Mouse (Mus musculus): ENCODE data around the gene Dcp1b.
A peak's percentile ranks its signal among the peaks of the same experiment; 100 is the strongest.

Gene Dcp1b

DNA sequence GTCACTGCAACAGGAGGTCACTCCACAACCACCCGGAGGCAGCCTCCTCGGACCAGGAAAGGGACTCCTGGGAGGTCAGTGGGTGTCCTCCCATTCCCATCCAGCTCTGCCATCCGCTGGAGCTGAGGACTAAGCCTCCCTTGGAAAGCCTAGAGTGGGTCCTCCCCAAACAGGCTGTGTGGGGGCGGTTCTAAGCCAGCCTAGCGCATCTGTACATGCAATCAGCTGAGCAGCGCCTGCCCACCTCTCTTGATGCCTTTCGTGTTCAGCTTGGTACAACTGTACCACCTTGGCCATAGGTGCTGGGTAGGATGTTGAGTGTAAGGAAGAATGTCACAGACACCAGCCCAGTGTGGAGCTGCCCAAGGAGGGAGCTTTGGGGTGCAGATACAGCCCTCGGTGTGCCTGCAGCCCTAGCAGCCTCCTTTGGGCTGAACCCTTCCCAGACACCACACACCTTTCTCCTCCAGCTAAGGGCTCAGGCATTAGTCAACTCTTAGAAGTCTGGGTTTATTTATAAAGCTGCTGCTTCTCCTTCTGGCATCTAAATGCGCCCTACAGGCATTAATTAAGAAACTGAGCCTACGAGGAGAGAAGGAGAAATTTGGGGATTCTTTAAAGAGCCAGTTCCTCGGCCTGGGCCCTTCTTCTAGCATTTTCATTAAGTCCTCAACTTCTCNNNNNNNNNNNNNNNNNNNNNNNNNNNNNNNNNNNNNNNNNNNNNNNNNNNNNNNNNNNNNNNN, 54.0 kb downstream of the Dcp1b start:
- no peak for DNase-seq (ENCODE audit: low spot score in 2 of 2)

DNA sequence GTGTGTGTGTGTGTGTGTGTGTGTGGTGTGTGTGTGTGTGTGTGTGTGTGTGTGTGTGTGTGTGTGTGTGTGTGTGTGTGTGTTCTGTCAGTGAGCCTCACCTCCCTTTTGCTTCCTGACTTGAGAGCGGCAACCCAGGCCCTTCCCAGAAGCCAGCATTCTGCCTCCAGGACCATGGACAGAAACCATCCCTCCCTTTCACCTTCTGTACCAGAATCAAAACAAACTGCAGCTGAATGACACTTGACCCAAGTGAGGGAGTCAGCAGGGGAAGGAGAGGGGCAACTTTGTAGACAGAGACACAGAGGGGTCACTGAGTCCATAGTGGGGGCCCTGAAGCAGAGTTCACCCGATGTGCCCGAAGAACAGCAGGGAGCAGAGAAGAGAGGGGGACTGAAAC, 58.0 kb downstream of the Dcp1b start:
- DNase-seq (ENCODE audit: low spot score in 2 of 2) = no peak

DNA sequence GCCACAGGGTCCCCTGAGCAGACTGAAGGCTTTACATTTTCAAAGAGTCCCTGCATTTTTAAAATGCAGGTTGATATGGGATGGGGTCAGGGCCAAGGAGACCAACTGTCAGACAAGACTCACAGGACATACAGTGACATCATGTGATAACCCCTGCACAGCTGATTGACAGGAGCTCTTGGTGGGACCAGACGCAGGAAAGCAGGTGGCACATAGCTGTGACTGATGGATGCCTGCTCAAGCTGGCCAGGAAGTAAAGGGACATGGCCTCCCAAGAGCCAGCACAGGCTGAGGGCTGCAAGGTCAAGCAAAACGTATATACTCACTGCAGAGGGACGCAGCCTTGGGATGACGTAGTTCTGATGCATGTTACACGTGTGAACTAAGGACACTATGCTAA, 60.4 kb downstream of the Dcp1b start:
- no peak for DNase-seq (ENCODE audit: low spot score in 2 of 2)

DNA sequence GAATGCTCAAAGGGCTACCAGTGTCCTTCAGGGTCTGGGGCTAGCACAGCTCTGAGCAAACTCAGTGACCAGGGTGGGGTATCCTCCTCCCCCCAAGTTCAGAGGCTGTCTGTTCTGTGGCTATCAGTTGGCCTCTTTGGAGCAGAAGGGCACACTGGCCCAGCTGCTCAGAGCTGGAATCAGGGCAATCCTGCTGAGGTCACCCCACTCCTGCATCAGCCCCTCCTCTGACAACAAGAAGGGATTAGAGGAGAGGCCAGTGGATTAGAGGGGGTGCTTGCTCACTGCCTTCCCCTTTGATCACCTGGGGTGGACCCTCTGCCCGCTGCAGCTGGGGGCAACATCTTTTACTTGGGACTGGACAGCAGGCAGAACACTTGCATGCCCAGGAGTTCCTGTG, 61.2 kb downstream of the Dcp1b start, which contains the start of gene Cacna2d4:
TSS of gene Cacna2d4 (plus strand) at position 286 of the 400 bp plus-strand sequence.
- DNase-seq (ENCODE audit: low spot score in 2 of 2) = no peak

DNA sequence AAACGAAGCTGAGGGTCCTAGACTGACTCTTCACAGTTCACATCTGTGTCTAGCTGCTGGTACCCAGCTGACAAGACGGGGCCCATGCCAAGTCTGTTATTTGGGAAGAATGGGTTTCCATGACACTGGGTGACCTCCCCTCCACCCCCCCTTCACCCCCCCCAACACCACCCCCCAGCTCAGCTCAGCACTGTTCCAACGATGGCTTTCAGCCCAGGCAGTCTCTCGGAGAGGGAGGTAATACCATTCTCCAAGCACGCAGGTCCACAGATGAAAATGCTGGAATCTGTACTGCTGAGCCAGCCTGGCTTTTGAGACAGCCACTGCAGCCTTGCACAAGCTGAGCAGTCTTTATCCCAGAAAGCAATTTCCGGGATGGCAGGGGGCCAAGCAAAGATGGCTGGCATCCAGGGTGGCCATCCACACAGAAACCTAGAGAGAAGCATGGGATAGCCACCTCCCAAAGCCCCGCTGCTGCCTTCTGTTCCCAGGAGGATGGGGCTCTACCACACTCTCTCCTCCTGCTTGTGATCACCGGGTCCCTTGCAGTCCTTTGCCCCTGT, 62.5 kb downstream of the Dcp1b start:
- DNase-seq (ENCODE audit: low spot score in 2 of 2) = peak; percentile 89 to 97

DNA sequence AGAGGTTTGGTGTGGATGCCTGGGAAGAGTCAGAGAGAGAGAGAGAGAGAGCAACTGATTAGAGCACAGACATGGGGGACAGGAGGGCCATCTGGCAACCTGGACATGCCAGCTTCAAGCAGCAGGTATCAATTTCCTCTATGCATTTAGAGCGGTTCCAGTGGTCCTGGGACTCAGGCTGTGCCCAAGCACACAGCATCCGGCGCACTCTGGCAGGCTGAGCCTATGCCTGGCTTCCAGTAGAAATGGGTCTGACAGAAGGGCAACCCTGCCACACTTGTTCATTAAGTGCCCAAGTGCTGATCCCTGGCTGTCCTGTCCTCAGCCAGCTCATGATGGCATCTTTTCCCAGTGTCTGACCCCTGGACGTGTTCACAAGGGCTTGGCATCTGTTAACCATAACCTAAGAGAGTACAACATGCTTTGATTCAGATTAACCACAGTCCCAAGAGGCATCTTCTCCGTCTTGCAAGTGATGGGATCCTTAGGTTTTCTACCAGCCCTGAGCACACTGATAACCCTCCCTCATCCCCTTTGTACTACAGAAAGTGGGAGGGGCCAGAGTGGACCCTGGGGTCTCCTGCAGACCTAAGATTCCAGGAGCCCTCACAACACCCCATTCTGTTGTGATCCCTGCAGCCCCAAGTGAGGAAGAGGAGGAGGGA, 64.4 kb downstream of the Dcp1b start:
- no peak for DNase-seq (ENCODE audit: low spot score in 2 of 2)

DNA sequence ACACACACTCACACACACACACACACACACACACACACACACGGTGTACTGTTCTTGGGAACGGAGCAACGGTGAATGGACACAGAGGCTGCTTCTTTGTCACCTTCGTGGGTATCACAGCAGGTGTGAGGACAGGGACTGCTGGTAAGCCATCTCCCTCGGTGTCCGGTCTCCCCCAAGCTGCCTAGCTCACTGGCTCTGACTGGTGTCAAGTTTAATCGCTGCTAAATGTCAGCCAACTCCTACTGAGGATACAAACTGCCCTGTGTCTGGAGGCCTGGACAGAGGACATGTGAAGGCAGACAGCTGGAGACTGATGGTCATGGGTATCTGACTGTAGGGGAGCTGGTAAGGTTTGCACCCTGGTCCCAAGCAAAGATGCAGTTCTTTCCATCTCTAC, 65.2 kb downstream of the Dcp1b start:
- DNase-seq (ENCODE audit: low spot score in 2 of 2) = no peak

DNA sequence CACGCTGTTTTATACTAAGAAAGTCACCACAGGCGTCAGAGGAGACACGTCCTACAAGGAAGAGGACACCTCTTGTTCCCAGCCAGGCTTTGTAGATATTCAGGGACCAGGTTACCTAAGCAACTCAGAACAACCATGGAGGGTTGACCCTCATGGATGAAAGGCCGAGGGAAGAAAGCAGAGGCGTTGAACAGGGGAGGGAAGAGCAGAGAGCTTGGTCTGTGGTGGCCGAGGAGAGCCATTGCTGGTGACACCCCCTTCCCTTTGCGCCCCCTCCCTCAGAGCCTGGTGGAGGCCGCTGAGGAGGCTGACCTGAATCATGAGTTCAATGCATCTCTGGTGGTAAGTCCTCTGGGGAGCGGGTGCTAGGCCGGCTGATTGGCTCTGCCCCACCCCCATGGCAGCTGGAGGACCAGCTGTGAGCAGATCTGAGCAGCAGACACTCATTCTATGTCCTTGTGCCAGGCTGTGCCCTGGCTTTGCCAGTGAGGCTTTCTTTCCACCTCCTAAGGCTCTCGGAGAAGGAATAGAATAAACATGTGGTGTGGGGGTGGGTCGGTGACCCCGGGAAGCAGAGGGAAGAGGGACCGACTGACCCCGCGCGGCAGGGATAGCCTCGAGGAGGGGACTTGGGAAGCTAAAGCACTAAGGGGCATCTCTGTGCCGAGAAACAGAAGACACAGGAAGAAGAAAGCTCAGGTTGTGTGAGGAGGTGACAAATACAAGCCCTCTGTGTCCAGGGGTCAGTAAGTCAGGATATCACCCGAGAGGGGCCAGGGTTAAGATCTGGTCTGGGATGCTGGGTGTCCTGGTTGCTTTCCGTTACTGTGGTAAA, 66.0 kb downstream of the Dcp1b start:
- DNase-seq (ENCODE audit: low spot score in 2 of 2) = peak in 1 of 2 experiments; percentile 27

DNA sequence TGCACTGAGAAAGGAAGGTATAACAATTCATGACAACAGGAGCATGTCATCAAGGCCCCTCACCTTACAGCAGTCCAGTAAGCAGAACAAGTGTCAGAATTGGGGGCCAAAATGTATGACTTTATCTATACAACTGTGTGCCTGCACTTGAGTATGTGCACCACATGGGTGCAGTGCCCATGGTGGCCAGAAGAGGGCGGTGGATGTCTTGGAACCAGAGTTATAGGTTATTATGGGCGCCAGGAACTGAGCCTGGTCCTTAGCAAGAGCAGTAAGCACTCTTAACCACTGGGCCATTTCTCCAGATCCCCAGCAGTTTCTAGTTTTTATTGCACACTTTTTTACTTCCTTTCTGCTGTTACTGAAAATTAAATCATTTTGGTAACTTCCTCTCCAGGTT, 71.0 kb downstream of the Dcp1b start:
- no peak for DNase-seq (ENCODE audit: low spot score in 2 of 2)

DNA sequence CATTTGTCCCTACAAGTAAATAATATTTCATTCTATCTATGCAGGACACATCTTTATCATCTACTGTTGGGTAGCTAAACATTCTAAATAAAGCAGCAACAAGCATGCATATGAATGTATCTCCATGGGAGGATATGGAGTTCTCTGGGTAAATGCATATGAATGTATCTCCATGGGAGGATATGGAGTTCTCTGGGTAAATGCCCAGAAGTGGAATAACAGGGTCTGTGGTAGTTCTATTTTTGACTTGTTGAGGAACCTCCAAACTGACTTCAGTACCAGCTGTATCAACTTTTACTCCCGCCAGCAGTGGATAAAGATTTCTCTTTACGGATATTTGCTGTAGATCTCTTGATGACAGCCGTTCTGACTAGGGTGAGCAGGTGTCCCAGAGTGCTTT, 73.5 kb downstream of the Dcp1b start:
- no peak for DNase-seq (ENCODE audit: low spot score in 2 of 2)

DNA sequence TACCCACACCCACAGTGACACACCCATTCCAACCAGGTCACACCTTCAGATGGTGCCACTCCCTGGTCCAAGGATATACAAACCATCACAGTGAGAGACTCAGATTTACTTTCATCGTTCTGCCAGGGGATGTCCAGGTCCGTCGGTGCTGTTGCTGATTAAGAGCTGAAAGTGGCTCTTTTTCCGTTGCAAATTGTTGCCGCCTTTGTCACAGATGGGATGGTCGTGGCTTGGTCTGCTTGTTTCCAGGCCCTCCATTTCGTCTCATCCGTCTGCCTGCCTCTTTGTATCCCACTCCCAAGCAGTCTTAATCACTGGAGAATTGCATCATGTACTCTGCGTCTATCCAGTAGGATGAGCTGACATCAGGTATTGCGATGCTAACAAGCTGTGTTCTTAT, 74.7 kb downstream of the Dcp1b start:
- DNase-seq (ENCODE audit: low spot score in 2 of 2) = no peak

DNA sequence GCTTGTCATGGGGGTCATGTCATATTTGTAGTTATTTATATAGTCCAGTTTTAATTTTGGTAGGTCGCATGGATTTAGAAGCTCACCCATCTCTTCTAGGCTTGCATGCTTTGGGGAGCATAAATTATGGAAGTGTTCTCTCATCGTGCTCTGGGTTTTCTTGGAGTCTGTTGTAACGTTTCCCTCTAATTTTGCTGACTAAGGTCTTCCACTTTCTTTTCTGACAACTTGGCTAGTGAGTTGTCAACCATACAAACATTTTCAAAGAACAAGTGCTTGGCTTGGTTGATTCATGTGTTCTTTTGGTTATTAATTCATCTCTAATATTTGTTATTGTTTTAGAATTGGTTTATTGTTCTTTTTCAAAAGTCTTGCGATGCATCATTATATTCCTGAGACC, 76.7 kb downstream of the Dcp1b start:
- no peak for DNase-seq (ENCODE audit: low spot score in 2 of 2)
